Mouse (Mus musculus) adrenal gland, postnatal 36 days (tissue): ENCODE measurements around the gene Elmod2. TPM values are rescaled to one million over a fixed set of nuclear protein-coding genes. Genes with fewer than 3 reads are reported as not detected.
"Not testable (repeated sequence)": the region's sequence is repeated elsewhere in the genome, so short reads cannot be mapped to it uniquely, and the experiment has no call there.

Source experiments
- DNase-seq, 2 experiments: peaks; one replicate each; pipeline ENCODE4 v3.0.0; 2021; ENCODE audit warnings: mixed read lengths in 1 of 2
- long read RNA-seq, 2 experiments: library from polyadenylated mRNA; stranded (forward); transcript quantifications; one replicate each; pipeline ENCODE4 v2.0.0; 2021; ENCODE audit warnings: borderline sequencing depth in 2 of 2
- total RNA-seq, 2 experiments: library from RNA; stranded (reverse); gene quantifications; 2 replicates each; pipeline ENCODE4 v1.2.3; 2021

The Elmod2 gene
- 10 to 100 TPM; 22.4 to 25.4 TPM for total RNA-seq
- long read RNA-seq, experiment 1, full-length matches to known transcripts = 3 of 10 reads
- long read RNA-seq, experiment 1, partial matches to known transcripts = 1 of 10 reads
- long read RNA-seq, experiment 1, other reads (novel, unspliced or antisense) = 6 of 10 reads
- long read RNA-seq, experiment 2, full-length matches to known transcripts = 2 of 3 reads
- long read RNA-seq, experiment 2, partial matches to known transcripts = 0 of 3 reads
- long read RNA-seq, experiment 2, other reads (novel, unspliced or antisense) = 1 of 3 reads

DNA sequence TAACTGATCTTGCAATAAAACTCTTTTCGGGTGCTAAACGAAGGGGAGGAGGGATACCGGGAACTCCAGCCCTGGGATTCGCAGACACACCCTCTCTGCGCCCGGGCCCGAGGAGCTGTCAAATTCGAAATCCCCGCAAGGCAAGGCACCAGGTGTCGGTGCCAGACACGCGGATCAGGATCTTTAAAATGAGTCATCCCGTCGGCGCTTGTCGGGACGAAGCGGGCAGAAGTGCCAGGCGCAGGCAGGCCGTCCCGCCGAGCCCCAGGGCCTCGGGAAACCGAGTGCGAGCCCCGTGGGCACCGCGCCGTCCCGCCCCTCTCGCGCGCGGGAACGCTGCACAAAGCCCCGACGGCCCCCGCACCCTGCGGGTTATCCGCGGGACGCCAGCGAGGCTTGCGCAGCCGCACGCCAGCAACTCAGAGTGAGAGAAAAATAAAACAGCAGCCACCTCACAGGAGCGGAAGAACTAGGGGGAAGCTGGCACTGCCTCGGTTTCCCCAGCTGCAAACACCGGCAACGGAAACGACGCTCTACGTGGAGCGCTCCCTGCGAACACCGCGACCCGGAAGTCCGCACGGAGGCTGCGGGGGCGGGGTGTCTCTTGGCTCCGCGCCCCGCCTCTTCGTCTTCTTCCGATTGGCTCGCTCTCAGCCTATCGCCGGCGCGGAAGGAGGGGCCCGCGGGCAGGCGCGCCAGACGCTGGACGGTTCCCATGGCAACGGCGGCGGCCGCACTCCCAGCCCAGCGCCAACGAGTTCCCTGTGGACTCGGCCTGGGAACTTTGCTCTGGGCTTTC, at the start of gene Elmod2:
Gene Elmod2, minus strand, starts transcription at position 588 of the 799 bp plus-strand sequence.
- peak; percentile 99 for DNase-seq

DNA sequence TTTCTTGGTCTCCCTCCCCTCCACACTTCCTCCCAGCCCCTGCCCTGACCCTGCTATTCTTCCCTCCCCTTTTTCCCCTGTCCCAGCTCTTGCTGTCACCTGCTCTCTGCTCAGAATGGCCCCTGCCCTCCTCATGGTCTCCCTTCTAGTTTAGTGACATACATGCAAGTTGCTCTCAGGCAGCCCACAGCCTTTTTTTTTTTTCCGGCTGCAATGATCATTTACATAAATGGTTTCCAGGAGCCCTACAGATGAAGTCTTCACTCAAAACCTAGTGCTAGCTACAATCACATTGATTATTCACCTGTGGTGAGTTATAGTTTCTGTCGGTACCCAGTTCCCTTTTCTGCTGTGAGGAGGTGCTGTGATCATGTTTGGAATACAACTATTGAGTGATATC, 48.7 kb upstream of the Elmod2 start:
- no peak for DNase-seq

DNA sequence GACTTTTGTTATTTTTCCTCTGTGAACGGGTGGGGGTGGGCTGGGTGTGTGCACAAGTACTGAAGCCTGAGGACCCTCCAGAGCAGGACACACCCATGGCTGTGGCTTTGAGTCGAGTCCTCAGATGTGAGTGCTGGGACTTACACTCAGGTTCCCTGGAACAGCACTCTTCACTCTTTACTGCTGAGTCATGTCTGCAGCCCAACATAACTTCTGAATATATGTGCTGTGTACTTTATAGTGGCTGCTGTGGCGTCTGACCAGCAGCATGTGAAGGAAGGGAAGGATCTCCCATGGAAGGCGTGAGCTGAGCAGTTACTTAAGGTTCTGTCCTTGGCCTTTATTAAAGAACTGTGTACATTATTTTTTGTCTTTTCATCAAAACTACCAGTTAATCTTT, 47.9 kb upstream of the Elmod2 start:
- no peak for DNase-seq

DNA sequence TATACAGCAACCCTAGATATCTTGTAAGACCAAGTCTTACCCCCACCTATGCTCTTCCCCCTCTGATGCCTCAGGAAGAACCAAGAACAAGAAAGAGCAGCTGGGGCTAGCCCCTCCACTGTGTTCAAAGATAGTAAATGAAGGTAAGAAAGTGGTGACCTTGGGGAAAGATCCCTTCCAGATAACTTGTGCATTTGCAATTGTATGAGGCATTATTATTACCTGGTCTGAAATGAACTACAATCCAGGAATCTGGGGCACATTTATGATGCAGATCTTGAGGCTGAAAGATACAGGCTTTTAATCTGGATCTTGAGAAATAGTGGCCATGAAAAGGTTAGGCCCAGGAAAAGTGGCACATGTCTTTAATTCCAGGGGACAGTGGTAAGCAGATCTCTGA, 44.9 kb upstream of the Elmod2 start:
- DNase-seq = no peak

DNA sequence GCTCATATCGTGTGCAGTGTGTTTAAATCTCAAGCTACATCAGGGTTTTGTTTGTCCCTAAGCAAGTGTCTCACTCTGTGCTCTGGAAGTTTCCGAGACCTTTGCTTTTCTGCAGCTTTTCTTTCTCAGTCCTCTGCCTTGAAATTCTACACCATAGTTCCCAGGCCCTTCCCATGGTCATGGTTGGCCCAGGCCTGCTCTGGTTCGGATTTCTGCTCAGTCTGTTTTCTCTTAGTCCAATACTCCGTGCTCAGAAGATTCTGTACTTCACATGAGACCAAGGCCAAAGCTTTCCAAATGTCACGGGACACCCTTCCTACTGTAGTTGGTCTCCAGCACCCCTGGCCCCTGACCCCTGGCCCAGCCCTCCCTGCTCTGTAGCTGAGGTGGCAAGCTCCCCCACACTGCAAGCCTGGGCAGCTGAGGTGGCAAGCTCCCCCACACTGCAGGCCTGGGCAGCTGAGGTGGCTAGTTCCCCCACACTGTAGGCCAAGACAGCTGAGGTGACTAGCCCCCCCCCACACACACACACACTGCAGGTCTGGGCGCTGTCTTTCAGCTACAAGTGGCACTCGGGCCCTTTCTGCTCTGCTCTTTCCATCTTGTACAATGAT, 31.0 kb upstream of the Elmod2 start:
- peak in 1 of 2 experiments; percentile 27 for DNase-seq

DNA sequence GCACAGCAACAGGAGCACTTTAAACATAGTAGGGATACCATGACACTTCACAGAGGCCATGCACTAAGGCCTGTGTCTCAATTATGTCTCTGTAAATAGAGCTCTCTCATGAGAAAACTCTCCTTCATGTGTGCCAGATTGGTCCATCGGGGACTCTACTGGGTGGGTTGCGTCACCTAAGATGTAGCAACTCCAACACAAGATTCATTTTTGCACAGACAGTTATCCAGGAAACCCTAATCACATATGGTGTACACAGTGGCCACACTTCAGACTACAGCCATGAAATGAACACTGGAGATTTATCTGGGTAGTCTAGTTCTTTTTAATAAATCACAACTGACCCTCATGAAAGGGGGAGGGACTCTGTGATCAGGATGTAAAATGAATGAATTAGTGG, 19.0 kb upstream of the Elmod2 start:
- DNase-seq = peak in 1 of 2 experiments; percentile 13

DNA sequence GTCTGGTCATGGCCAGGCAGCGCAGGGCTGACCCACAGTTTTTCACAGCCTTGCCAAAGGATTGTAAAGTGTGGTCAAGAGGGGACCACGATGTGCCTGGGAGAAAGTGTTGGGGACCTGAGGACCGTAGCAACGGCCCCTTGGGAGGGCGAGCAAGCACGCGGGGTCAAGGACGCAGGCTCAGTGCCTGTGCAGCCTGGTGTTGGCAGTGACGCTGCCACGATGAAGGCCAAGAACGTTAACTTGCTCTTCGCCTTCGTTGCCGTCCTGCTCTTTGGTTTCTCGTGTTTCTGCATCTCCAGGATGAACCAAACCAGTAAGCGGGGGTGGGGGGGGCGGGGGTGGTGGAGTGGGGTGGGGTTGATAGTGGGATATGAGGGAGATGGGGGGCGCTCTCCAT, 16.0 kb upstream of the Elmod2 start, which contains the start of gene Mgat4d:
Gene Mgat4d, plus strand, starts transcription at position 209 of the 400 bp plus-strand sequence.
- no peak for DNase-seq

DNA sequence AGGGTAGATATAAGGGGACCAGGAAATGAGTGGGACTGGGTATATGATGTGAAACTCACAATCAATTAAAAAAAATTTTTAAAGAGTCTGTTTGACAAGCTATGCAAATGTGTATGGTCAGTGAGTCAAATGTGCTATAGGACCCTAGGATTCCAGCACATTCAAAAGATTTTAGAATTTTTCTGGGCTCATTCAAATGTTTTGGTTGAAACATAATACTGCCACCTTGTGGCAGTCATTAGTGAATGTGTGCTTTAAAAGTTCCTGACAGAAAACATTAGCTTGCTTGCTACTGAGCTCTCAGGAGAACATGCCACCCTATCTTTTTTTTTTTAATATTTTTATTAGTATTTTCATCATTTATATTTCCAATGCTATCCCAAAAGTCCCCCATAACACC, 10.4 kb upstream of the Elmod2 start:
- no peak for DNase-seq

DNA sequence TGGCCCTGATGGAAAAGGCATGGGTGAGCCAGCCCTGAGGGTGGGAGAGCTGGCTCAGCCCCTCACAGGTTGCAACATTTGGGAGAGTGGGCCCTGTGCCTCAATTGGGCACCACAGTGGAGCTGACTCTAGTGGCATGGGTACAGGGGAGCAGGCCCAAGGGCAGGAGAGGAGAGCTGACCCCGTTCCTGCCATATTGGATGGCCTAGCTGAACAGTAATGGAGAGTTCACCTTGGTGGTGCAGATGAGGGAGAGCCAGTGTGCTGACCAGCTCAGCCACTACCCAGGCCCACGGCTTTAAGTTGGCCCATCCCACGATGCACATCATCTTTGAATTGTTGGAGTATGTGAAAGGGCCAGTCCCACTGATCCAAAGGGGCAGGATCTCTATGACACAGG, 9.8 kb upstream of the Elmod2 start:
- DNase-seq = no peak

DNA sequence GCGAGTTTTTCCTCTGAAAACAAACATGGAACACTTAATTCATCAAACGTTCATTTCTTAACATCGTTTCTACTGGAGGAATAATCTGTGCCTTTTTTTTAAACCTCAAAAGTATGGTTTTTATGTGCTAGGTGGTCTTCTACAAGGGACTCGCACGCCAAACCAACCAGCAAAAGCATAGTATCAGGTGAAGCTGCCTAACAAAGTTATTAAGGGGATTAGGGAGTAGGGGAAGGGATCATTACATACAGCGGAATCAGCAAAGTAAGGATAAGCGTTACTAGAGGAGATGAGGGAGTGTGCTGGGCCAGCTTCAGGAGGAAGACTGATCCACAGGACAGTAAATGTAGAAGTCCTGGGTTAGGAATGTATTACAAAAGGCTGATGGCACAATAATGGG, 578 bp upstream of the Elmod2 start:
- no peak for DNase-seq

DNA sequence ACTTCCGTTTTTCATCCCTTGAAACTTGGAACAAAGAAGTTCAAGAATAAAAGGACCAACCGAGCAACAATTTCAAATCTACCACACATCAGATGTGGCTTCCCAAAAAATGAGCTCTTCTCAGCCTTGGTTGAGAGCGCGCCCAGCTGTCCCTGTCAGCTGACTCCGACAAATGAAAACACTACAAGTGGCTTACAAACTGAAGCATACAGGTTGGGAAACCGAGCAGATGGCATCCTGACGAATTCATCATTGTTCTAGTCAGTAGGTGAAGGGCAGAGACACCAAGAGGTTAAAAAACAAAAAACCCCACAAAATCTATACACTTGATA, 753 bp downstream of the Elmod2 start:
- peak; percentile 6 to 13 for DNase-seq

DNA sequence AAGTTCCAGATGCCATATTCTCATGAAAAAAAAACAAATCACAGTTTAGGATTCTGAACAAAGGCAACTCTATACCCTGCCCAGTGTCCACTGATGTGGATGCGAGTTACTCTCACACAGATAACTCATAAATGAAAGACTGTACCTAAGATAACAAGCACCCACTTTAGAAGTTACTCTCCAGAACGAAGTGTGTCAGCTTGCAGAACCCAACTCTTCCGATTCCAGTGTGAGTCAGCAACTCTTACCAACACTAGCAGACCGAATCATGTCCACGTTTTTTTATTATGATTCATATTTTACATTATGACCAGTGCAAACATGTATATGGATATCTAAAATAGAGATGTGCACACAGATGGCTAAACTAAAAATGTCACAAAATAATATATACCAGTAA, 4.4 kb downstream of the Elmod2 start:
- no peak for DNase-seq

DNA sequence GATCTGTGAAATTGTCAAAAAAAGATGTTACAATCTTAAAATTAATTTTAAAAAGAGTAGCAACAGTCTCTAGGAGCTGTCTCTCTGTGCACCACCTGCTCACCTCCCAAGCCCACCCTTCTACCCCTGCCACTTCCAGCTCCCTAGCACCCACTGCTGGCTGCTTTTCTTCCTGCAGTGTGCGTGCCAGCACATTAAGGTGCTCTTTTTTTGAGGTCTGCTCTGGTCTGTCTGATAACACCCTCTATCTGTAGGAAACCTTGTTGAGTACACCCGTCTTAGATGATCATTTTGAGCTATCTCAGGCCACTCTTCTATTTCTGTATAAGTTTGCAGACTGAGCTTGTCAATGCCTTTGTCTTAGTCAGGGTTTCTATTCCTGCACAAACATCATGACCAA, 9.2 kb downstream of the Elmod2 start:
- DNase-seq = no peak

DNA sequence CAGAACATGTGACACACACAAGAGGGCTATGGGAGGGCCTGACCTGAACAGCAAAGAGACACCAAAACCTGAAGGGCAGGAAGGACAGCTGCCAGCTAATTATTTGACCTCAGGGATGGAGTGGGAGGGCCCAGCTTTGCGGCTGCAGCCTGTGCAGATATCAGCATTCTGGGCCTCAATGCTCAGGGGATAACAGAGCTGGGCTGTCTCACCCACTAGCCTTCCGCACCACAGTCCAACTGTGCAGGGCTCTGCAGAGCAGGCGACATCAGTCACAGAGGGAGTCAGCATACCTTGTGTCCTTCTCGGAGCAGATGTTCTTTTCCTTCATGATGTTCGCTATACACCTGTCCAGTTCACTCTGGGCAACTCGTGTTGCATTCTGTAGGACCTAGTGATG, 9.9 kb downstream of the Elmod2 start:
- DNase-seq = no peak

DNA sequence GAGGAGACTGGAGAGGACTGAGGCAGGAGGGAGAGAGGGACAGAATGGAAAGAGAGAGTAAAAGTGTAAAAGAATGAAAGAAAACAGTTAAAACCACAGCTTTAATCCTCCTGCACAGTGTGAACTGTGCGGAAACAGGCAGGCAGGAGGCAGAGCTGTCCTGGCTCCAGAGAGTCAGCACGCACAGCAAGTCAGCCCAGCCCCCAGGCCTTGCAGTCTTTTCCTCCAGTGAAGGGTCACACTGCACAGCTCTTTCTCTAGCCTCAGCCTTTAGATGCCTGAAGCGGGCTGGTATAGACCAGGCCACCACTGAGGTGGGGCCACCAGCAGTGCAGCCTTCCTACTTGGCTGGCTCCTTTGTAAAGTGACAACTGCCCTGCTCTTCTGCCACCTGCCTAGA, 11.7 kb downstream of the Elmod2 start:
- DNase-seq = no peak

DNA sequence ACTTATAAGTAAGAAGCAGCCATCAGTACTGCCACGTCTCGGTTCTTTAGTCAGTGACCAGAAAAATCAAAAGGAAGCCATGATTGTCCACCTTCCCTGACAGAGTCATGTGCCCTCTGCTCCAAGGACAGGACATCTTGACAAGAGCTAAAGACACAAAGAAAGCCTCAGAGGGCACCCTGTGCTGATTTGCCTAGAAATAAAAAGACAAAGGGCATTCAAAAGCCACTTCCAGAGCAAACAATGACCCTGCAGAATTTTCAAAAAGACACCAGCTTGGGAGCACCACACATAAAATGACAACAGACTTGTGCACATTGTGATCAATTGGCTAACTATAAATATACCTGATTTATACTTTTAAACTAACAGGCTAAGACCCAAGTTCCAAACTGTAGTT, 16.6 kb downstream of the Elmod2 start:
- DNase-seq = no peak

DNA sequence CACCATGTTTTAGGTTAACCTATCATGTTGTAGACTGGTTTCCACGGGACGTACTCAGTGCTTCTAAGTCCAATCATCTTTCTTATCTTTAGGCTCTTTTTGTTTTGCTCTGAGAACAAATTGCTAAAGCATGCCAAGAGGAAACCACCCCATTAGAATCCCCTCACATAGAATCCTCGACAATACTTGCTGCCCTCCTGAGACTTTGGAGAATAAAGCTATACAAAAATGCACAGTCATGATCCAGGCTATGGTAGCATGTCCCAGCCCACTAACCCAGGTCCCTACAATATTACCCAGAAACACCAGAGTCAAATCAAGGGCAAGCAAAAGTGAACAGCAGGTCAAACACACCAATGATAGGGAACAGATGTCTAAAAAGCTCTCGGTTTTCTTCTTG, 17.2 kb downstream of the Elmod2 start:
- not testable (repeated sequence) for DNase-seq

DNA sequence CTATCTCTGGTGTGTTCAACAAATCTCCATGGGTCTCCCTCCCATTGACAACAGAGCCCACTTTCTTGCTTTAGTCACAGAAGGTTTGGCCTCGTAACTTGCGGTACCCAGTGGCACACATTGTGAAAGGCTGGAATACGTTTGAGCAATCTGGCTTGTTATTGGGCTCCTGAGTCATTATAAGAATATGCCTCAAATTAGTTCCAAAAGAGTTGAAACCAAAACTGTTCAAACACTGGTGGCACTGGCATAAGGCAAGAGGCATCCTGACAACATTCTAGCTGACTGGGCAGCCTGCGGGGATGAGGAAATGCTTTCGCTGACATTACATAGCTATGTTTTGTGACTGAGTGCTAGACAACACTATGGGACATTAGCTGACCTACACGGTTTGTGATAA, 22.4 kb downstream of the Elmod2 start:
- no peak for DNase-seq

DNA sequence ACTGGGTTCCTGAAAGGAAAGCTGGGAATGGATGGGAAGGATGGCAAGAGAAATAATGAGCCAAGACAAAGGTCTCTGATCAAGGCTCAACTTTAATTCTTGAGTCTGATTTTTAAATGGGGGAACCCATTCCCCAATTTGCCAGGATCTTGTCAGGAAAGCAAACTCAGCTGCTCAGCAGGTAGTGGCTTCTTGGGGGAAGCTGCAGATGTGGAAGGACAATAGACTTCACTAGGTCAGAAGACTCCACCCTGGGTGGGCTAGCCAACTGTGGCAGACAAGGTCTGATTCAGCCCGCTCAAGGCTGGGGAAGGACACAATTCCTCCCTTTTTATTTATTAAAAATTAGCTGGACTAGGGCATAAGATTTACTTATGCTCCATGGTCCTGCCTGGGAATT, 27.3 kb downstream of the Elmod2 start:
- DNase-seq = no peak

DNA sequence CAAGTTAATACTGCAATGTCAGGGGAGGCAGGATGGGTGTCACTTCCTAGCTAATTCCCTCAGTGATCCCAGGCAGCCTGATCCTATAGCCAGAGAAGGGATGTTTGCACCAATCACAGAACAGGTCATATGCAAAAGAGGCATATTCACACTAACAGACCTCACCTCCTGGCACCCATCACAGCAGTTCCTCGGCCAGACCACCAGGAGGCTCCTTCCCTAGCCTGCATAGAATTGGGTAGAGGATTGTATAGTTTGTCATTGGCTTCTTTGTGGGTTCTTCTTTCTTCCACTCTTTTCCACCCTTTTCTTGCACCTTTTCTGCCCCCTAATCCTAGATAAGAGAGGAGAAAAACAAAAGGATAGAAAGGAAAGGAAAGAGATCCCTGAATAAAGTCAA, 32.2 kb downstream of the Elmod2 start:
- peak; percentile 4 to 35 for DNase-seq

DNA sequence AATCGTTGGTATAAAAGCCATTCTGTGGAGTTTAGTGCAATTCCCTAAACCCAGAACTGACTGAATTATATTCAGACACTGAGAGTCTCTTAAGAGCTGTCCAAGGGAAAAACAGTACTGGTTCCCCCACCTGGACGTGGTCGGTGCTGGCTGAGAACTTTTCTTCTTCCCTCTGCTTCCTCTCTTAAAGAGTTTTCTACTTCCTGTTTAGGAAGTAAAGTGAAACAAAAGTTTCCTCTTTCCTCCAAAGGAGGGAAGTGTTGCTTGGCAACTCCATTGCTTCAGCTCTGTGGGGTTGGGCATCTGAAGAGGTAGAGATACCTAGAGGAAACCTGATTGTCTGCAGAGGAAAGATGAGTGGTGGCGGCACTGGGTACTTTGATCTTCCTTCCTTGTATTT, 34.9 kb downstream of the Elmod2 start:
- DNase-seq = no peak

DNA sequence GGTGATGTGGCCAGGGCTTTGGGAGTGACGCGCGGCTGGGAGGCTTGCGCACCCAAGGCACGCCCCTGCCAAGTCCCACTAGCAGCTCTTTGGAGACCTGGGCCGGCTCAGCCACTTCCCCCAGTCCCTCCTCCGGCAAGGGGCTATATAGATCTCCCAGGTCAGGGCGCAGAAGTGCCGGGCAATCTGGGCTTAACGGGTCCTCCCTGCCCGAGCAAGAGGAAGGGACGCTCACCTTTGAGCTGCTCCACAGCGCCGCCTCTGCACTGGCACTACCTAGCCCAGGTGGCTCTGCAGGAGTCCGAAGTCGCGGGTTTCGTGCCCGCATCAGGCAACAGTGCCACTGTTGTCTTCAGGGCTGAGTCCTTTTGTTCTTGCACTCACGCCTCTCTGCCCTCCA, 42.1 kb downstream of the Elmod2 start, which contains the start of gene Ucp1:
Gene Ucp1, plus strand, starts transcription at position 177 of the 400 bp plus-strand sequence.
- peak; percentile 13 to 39 for DNase-seq

DNA sequence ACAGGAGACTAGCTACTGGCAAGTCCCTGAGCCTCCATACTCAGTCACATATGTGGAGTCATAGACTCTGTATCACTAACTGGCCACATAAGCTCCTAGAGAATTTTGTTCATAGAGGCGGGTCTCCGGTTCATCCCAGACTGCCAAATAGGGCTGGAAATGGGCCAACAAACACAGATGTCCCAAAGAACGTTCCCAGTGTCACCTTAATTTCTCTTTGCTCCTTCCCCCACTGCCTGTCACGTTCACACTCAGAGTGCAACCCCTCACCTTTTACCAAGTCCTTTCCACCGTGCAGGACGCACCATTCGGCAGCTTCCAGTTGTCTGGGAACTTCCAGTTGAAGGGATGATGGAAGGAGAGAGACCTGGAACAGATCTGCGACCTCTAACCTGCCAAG, 46.9 kb downstream of the Elmod2 start:
- peak in 1 of 2 experiments; percentile 16 for DNase-seq
